Mouse (Mus musculus): ENCODE data around the gene Gfpt1.
"Not testable (repeated sequence)": the region's sequence is repeated elsewhere in the genome, so short reads cannot be mapped to it uniquely, and the experiment has no call there.

The Gfpt1 gene

DNA sequence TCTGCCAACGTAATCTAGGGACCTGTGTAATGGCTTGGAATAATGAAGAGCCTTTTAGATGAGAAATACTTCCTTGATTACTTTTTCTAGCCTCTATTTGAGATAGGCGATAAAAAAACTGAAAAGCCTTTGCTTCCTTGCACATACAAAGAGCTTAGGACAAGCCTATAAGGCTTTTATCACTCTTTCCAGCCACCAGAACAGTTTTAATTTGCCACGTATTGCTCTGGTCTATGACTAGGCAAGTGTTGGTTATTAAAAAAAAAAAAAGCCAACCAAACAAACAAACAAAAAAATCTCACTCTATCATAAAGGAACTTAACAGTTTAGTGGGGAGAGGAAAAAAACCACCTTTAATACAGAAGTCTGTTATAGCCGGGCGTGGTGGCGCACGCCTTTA is 1.2 kb upstream of the Gfpt1 start:
- no peak for DNase-seq (ENCODE audit: low spot score in 2 of 2)

DNA sequence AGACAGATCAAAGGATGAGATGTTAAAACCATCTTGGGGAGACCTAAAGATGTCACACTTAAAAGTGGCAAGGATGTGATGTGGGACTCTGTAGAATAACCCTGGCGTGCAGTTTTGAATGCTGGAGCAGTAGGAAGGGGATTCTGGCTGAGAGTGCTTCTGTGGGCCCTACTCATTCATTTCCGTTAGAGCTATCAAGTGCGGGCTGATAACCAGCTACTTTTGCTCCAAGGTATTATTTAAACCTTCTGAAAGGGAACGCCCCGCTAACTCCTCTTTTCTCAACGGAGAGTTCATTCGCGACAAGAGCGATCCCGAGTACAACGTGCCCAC is 676 bp upstream of the Gfpt1 start:
- DNase-seq (ENCODE audit: low spot score in 2 of 2) = no peak

- no peak for DNase-seq (ENCODE audit: low spot score in 2 of 2)
These were observed 478 bp downstream of the Gfpt1 start for GRCm38 (mm10) chr6:87043131-87043516.

DNA sequence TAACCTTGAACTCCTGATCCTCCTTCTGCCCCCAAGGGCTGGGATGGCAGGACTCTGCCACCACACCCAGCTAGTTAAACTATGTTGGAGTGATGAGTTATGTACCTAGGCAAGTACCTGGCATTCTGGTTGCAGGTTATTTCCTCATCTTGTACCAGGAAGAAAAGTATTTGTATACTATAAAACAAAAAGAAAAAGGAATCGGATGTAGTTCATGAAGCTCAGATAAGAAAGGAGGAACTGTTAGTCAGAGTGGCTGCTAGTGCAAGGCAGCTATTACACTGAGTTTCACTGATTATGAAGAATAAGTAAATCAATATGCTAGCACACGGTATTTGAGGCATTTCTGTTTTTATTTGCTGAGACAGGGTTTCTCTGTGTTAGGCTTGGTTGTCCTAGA is 2.2 kb downstream of the Gfpt1 start:
- no peak for DNase-seq (ENCODE audit: low spot score in 2 of 2)

DNA sequence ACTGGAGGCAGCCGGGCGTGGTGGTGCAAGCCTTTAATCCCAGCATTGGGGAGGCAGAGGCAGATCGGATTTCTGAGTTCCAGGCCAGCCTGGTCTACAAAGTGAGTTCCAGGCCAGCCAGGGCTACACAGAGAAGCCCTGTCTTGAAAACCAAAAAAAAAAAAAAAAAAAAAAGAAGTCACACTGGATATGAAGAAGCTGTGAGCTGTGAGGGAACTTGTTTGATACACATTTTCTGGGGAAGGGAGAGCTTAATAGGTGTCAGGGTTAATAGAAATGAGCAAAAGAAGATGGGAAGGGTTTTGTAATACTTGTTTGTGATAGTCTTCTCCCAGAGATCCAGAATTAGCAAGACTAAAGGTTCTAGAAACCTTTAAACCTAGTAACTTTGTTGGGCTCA is 2.9 kb downstream of the Gfpt1 start:
- no peak for DNase-seq (ENCODE audit: low spot score in 2 of 2)

- not testable (repeated sequence) for DNase-seq (ENCODE audit: low spot score in 2 of 2)
These were observed 6.1 kb downstream of the Gfpt1 start for GRCm38 (mm10) chr6:87048712-87049111.

GRCm38 (mm10) chr6:87051886-87052425 is 9.3 kb downstream of the Gfpt1 start:
- no peak for DNase-seq (ENCODE audit: low spot score in 2 of 2)

DNA sequence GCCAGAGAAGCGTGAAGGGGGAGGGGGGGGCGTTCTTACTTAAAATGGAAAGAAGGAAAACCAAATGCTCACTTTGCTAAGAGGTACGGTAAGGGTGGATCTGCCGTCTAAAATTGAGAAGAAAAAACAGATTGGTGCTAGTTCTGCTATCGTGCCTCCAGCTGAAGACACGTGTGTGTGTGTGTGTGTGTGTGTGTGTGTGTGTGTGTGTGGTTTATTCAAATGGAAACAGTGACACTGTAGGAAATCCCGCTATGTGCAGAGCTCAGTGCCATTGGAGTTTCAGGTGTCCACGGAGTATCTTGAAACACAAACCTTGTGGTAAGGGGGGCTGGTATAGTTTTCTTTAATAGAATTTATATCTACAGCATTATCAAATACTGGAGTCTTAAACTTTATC is 11.5 kb downstream of the Gfpt1 start:
- DNase-seq (ENCODE audit: low spot score in 2 of 2) = no peak

DNA sequence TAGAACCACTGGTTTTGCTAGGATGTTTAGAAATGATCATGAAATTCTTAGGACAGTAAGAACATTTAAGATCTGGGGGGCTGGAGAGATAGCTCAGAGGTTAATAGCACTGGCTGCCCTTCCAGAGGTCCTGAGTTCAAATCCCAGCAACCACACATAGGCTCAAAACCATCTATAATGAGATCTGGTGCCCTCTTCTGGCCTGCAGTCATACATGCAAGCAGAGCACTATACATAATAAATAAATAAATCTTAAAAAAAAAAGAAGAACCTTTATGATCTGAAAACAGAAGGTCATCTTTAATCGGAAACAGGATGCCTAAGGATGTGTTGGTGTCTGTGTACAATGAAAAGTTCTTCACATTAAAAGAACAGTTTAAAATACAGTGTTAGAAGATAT is 17.1 kb downstream of the Gfpt1 start:
- DNase-seq (ENCODE audit: low spot score in 2 of 2) = no peak

- no peak for DNase-seq (ENCODE audit: low spot score in 2 of 2)
These were observed 20.9 kb downstream of the Gfpt1 start for GRCm38 (mm10) chr6:87063586-87063985.

GRCm38 (mm10) chr6:87068209-87068608 is 25.6 kb downstream of the Gfpt1 start:
- no peak for DNase-seq (ENCODE audit: low spot score in 2 of 2)

DNA sequence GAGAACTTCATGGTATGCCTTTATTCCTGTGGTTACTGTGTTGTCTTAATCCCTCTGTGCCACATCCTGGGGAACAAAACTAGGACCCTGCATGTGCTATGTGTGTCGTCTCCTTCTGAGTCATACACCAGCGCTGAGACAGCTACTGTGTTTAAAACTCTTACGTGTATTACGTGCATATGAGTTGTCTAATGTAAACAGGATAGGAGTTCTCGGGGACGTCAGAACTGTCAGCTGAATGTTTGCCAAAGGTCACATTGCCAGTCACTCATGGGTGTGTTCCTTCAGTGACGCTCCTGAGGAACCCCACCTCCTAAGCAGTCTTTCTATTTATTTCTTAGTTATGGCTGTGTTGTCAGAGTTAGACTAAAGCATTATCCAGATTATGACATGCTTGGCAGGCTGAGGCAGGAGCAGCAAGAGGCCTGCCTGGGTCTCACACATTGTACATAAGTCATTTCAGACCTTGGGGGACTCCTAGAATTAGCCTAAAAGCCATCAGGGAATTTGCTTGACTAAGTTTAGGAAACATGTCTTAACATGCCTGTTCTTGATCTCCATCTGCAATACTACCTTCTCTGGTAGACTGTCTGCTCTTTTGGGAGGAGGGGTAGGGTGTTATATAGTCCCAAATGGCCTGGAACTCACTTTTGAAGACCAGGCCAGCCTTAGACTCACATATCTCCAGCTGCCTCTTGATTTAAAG is 26.7 kb downstream of the Gfpt1 start:
- no peak for DNase-seq (ENCODE audit: low spot score in 2 of 2)

DNA sequence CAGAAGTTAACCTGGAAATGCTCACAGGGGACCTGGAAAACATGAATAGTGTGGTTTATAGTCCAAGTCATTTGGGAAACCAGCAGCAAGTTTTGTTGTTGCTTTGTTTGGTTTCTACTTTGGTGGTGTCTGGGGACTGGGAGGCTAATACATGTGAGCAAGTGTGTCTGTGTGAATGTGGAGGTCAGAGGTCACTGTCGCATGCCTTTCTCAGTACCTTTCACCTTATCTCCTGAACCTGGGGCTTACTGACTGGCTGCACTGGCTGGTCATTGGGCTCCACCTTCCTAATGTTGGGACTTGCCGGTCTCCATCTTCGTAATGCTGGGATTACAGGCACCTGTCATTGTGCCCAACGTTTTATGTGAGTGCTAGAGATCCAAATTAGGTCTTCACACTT is 28.0 kb downstream of the Gfpt1 start:
- DNase-seq (ENCODE audit: low spot score in 2 of 2) = no peak

GRCm38 (mm10) chr6:87072759-87073158 is 30.1 kb downstream of the Gfpt1 start:
- no peak for DNase-seq (ENCODE audit: low spot score in 2 of 2)

DNA sequence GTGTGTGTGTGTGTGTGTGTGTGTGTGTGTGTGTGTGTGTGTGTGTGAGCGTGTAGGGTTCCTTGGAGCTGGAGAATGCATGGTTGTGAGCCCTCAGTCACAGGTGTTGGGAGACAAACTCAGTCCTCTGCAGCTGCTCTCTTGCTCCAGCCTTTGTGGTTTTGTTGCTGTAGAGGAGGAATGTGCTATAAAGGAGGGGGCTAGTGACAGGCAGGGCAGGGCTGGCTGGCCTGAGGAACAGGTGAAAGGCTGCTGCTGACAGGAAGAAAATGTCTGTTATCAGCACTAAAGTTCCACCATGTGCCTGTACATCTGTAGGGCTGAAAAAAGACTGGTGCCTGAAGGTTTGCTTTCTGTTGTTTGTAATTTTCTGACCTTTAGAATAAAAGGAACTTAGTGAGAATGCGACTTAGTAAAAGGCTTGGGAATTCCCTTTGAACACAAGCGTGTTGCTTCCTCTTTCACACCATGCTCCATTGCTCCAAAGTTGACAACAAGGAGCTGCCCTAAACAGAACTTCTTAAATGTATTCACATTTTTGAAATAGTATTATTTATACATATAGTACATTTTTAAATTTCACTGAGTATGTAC is 32.5 kb downstream of the Gfpt1 start:
- DNase-seq (ENCODE audit: low spot score in 2 of 2) = no peak

GRCm38 (mm10) chr6:87079457-87079856 is 36.8 kb downstream of the Gfpt1 start:
- no peak for DNase-seq (ENCODE audit: low spot score in 2 of 2)

DNA sequence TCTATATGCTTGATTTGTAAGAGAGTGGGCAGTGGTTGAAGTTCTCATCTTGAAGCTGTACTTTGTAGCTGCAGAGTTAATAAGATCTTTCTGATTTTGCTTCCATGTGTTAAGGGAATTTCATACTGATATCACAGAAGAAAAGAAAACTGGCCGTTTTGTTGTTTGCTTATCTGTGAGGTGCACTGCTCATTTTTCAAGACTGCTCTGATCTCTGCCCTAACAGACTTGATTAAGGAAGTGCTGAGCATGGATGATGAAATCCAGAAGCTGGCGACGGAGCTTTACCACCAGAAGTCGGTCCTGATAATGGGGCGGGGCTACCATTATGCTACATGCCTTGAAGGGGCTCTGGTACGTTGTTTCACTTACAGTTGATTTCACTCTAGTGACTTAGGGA is 42.4 kb downstream of the Gfpt1 start:
- DNase-seq (ENCODE audit: low spot score in 2 of 2) = no peak

GRCm38 (mm10) chr6:87088356-87088755 is 45.7 kb downstream of the Gfpt1 start:
- DNase-seq (ENCODE audit: low spot score in 2 of 2) = no peak

- DNase-seq (ENCODE audit: low spot score in 2 of 2) = no peak
These were observed 48.2 kb downstream of the Gfpt1 start for GRCm38 (mm10) chr6:87090877-87091276.

DNA sequence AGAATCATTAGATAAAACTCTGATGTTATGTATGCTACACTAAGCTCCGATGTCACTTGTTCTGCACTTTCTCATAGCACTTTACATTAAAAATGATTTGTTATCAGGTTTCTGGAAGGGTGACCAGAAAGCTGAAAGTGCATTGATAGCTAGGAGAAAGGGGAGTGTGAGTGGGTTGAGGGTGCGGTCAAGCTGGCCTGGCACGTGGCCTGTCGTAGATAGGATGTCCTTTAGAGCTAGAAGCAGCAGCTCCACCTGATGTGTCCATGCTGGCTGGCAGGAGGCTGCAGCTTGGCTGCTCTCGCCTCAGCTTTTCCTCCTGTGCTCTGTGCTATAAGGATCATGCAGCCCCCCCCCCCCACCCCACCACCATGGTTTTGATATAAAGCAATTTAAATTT is 49.8 kb downstream of the Gfpt1 start:
- no peak for DNase-seq (ENCODE audit: low spot score in 2 of 2)

DNA sequence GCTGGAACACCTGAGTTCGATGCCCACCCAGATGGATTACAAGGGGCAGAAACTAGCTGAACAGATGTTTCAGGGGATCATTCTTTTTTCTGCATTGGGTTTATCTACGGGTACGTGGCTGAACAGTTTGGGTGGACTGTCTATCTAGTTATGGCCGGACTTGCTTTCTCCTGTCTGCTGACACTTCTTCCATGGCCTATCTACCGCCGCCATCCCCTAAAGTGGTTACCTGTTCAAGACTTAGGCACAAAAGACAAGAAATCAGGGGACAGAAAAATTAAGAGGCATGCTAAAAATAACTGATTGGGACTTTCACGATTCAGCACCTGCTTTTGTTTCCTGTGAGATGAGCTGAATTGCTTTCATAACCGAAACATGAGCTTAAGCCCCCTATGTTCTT is 51.0 kb downstream of the Gfpt1 start:
- DNase-seq (ENCODE audit: low spot score in 2 of 2) = not testable (repeated sequence)

DNA sequence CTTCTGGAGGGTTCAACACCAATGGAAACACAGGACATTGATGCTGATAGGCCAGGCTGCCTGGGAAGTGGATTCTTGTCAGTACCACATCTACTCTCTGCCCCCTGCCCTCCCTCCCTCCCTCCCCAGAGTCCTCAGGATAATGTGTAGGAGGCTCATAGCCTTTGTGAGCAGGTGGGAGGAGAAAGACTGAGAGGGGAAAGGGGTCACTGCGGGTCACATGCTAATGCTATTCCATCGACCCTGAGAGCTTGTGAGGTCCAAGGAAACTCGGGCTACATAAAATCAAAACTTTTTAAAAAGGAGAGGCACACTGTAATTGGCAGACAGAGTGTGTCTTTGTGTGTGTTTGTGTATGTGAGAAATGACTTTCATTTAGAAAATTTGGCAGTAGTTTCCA is 56.6 kb downstream of the Gfpt1 start:
- no peak for DNase-seq (ENCODE audit: low spot score in 2 of 2)

DNA sequence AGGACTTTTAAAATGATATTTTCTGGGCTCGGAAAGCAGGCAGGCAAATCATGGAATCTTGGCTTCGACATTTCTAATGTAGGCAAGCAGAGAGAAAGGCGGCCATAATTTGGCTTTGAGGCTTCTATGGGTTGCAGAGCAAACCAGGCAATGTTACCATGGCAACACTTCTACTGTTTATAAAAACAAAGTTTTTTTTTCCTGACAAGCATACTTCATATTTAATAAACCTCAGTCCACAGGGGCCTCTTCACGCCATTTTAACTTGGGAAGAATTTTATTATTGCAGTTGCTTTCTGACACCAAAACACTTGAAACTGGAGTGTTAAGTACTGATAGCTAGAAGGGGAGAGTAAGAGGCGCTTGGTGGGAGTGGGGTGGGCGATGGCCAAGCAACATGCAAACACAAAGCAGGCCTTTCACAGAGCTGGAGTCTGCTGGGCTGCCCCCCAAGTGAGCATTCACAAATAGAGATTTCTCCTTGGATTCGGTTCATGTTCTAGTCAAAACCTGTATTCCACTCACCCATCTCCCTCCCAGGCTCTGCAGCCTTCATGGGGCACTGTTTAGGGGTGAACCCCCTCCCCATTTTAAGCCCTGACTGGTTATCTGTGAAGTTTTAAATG is 57.1 kb downstream of the Gfpt1 start:
- no peak for DNase-seq (ENCODE audit: low spot score in 2 of 2)
